Mouse (Mus musculus): ENCODE data around the gene Utp3. TPM values are rescaled to one million over a fixed set of nuclear protein-coding genes. Genes with fewer than 3 reads are reported as not detected.

Utp3 gene
- polyA plus RNA-seq, 1 experiment from 2014 or later: 63.9 TPM

DNA sequence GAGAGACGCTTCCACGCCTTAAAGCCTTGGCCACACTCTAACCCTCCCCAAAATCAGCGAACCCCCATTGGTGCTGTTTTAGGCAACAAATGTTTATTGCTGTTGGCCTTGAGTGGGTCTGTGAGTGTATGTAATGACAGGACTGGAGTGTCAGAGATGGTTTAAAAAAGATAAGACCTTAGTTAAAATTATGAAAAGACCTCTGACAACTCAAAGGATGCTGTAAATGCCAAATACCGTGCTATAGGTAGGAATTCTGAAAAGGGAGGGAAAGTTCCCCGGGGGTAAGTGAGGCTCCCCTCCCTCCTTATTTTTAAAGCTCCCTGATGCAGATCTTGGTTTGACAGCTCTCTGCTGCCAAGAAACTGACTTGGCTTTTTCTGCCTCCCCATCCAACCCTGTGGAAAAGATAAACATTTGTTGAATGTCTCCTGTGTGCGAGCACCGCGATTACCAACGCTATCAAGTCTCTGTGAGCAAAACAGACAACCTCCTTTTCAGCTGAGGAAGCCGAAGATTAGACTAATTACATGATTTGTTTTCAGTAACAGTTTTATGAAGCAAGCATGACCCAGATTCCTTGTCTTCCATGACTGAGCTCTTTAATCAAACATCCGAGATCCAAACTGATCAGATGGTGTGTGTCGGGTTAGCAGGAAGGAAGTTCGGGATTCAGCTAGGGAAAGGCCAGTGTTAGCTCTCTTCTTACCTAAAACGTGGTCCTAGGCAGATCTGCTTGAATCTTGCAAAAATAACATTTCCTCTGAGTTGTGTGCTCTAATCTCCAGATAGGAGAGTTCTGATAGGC is 12.0 kb downstream of the Utp3 start:
- Histone ChIP-seq H3K27ac (ENCODE audit: low read length) (peak overlapping the region; percentile 92), H3K9me3 (ENCODE audit: control insufficient read depth, low read length) (no peaks in the 10 kb centered on the region), H3K9ac (ENCODE audit: low read length) (peak overlapping the region; percentile 84), H3K27me3 (ENCODE audit: control insufficient read depth, insufficient read depth, low read depth, low read length) (no peaks in the 10 kb centered on the region), H3K4me1 (replicated peaks; ENCODE audit: control insufficient read depth, insufficient read depth, low read length) (peaks cover 6% of the 10 kb centered on the region; the same call in 1 of the 2 replicates), H3K4me2 (ENCODE audit: low read depth, low read length) (peak overlapping the region; percentile 68), H3K36me3 (ENCODE audit: control insufficient read depth, insufficient read depth, low read length) (peaks cover 3% of the 10 kb centered on the region; the same call in 1 of the 2 replicates), H3K4me3 (ENCODE audit: low read length) (peak overlapping the region; percentile 87)
- no peak; the same call in 1 of the 2 replicates for ATAC-seq (ENCODE audit: low read depth)
- WGBS: 2% methylated on average over 14 of the region's 14 CpGs

GRCm38 (mm10) chr5:88569541-88569940 is 15.3 kb downstream of the Utp3 start:
- Histone ChIP-seq H3K9ac (ENCODE audit: low read length) (no peak overlapping the region), H3K9me3 (ENCODE audit: control insufficient read depth, low read length) (no peaks in the 10 kb centered on the region), H3K36me3 (ENCODE audit: control insufficient read depth, insufficient read depth, low read length) (peaks cover 3% of the 10 kb centered on the region; the same call in 1 of the 2 replicates), H3K4me3 (ENCODE audit: low read length) (no peak overlapping the region), H3K27me3 (ENCODE audit: control insufficient read depth, insufficient read depth, low read depth, low read length) (no peaks in the 10 kb centered on the region), H3K27ac (ENCODE audit: low read length) (no peak overlapping the region), H3K4me2 (ENCODE audit: low read depth, low read length) (no peak overlapping the region), H3K4me1 (replicated peaks; ENCODE audit: control insufficient read depth, insufficient read depth, low read length) (peaks cover 6% of the 10 kb centered on the region; the same call in 1 of the 2 replicates)
- WGBS: 88% methylated on average over 3 of the region's 3 CpGs
- no peak for ATAC-seq (ENCODE audit: low read depth)

DNA sequence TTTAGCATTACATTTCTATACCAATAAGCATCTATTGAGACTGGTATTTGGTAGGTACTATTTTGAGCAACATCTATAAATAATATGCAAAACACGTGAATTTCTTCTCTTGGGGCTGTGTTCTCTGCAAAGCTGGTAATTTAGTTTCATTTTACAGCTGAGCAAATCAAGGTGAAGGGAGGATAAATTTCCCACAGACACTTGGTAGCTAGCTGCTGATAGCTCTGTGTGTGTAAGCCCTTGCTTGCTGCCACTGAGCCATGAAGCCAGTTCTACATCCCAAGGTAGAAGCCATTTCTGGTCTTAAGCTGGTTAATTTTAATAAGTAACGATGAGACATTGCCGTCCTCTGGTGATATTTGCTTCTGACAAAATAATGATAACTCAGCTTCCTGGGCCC is 20.6 kb downstream of the Utp3 start:
- Histone ChIP-seq H3K4me3 (ENCODE audit: low read length) (no peak overlapping the region), H3K9me3 (ENCODE audit: control insufficient read depth, low read length) (no peaks in the 10 kb centered on the region), H3K27ac (ENCODE audit: low read length) (no peak overlapping the region), H3K4me1 (replicated peaks; ENCODE audit: control insufficient read depth, insufficient read depth, low read length) (peaks cover 2% of the 10 kb centered on the region; the same call in 1 of the 2 replicates), H3K9ac (ENCODE audit: low read length) (no peak overlapping the region), H3K27me3 (ENCODE audit: control insufficient read depth, insufficient read depth, low read depth, low read length) (no peaks in the 10 kb centered on the region), H3K36me3 (ENCODE audit: control insufficient read depth, insufficient read depth, low read length) (peaks cover 3% of the 10 kb centered on the region; the same call in 1 of the 2 replicates), H3K4me2 (ENCODE audit: low read depth, low read length) (no peak overlapping the region)
- no peak for ATAC-seq (ENCODE audit: low read depth)
- WGBS: 94% methylated on average over 3 of the region's 3 CpGs

DNA sequence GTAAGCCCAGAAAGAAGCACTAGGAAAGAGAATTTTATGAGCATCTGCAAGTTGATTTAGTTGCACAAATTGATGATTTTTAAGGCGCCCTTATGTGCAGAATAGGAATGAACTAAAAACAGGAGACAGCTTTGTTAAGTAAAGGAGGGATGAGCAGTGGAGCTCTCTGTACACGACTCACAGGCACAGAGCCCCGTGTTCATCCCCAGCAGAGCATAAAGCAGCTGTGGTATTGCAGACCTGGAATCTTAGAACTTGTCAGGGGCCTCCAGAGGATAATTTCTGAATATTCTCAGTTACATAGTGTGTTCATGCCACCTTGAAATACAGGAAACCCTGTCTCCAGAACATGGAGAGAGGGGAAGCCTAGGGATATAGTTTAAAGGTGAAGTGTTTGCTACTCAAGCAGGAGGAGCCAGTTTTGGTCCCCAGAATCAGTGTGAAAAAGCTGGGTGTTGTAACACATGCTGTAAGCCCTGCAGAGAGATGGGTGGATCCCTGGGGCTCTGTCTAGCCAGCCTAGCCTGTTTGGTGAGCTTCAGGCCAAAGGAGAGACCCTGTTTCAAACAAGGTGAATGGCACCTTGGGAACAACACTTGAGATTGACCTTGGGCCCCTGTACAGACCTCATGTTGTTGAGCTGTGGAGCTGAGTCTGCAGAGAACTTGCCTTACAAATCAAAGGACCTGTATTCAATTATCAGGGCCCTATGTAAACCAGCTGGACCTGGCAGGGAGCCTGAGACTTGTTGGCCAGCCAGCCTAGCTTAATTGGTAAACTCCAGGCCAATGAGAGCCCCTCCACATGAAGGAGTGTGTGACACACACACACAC is 21.5 kb downstream of the Utp3 start:
- 59% methylated on average over 3 of the region's 3 CpGs for WGBS
- H3K4me2 ChIP-seq (ENCODE audit: low read depth, low read length): no peak overlapping the region
- peaks cover 2% of the 10 kb centered on the region; the same call in 1 of the 2 replicates for H3K4me1 ChIP-seq (replicated peaks; ENCODE audit: control insufficient read depth, insufficient read depth, low read length)
- H3K27ac ChIP-seq (ENCODE audit: low read length): no peak overlapping the region
- H3K9ac ChIP-seq (ENCODE audit: low read length): no peak overlapping the region
- H3K27me3 ChIP-seq (ENCODE audit: control insufficient read depth, insufficient read depth, low read depth, low read length): no peaks in the 10 kb centered on the region
- peak; percentile 70 for ATAC-seq (ENCODE audit: low read depth)
- no peaks in the 10 kb centered on the region for H3K9me3 ChIP-seq (ENCODE audit: control insufficient read depth, low read length)
- peaks cover under 1% of the 10 kb centered on the region; the same call in 1 of the 2 replicates for H3K36me3 ChIP-seq (ENCODE audit: control insufficient read depth, insufficient read depth, low read length)
- no peak overlapping the region for H3K4me3 ChIP-seq (ENCODE audit: low read length)

- Histone ChIP-seq H3K9ac (ENCODE audit: low read length) (no peak overlapping the region), H3K36me3 (ENCODE audit: control insufficient read depth, insufficient read depth, low read length) (no peaks in the 10 kb centered on the region), H3K9me3 (ENCODE audit: control insufficient read depth, low read length) (no peaks in the 10 kb centered on the region), H3K4me1 (replicated peaks; ENCODE audit: control insufficient read depth, insufficient read depth, low read length) (peaks cover 11% of the 10 kb centered on the region), H3K27ac (ENCODE audit: low read length) (no peak overlapping the region), H3K4me2 (ENCODE audit: low read depth, low read length) (no peak overlapping the region), H3K4me3 (ENCODE audit: low read length) (no peak overlapping the region), H3K27me3 (ENCODE audit: control insufficient read depth, insufficient read depth, low read depth, low read length) (no peaks in the 10 kb centered on the region)
- no peak for ATAC-seq (ENCODE audit: low read depth)
- 53% methylated on average over 10 of the region's 10 CpGs for WGBS
Measured at GRCm38 (mm10) chr5:88580681-88581080, 26.4 kb downstream of the Utp3 start.

DNA sequence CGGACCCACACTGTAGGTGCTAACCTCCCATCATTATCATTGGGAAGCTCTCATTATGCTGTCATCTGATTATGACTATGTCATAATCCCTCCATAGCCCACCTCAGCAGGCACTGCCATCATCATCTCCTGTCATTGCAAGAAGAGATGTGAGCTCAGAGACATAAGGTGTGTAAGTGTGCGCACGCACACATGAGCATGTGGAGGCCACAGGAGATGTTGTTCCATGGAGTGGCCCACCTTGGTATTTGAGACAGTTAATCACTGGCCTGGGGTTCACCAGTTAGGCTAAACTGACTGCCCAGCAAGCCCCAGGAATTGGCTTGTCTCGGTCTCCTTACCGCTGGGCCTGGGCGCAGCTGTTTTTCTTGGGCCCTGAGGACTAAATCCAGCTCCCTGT is 27.1 kb downstream of the Utp3 start:
- H3K36me3 ChIP-seq (ENCODE audit: control insufficient read depth, insufficient read depth, low read length): no peaks in the 10 kb centered on the region
- no peak overlapping the region for H3K4me3 ChIP-seq (ENCODE audit: low read length)
- H3K27me3 ChIP-seq (ENCODE audit: control insufficient read depth, insufficient read depth, low read depth, low read length): no peaks in the 10 kb centered on the region
- no peak for ATAC-seq (ENCODE audit: low read depth)
- H3K27ac ChIP-seq (ENCODE audit: low read length): no peak overlapping the region
- no peak overlapping the region for H3K9ac ChIP-seq (ENCODE audit: low read length)
- no peak overlapping the region for H3K4me2 ChIP-seq (ENCODE audit: low read depth, low read length)
- H3K4me1 ChIP-seq (replicated peaks; ENCODE audit: control insufficient read depth, insufficient read depth, low read length): peaks cover 13% of the 10 kb centered on the region
- H3K9me3 ChIP-seq (ENCODE audit: control insufficient read depth, low read length): no peaks in the 10 kb centered on the region
- 96% methylated on average over 6 of the region's 6 CpGs for WGBS

DNA sequence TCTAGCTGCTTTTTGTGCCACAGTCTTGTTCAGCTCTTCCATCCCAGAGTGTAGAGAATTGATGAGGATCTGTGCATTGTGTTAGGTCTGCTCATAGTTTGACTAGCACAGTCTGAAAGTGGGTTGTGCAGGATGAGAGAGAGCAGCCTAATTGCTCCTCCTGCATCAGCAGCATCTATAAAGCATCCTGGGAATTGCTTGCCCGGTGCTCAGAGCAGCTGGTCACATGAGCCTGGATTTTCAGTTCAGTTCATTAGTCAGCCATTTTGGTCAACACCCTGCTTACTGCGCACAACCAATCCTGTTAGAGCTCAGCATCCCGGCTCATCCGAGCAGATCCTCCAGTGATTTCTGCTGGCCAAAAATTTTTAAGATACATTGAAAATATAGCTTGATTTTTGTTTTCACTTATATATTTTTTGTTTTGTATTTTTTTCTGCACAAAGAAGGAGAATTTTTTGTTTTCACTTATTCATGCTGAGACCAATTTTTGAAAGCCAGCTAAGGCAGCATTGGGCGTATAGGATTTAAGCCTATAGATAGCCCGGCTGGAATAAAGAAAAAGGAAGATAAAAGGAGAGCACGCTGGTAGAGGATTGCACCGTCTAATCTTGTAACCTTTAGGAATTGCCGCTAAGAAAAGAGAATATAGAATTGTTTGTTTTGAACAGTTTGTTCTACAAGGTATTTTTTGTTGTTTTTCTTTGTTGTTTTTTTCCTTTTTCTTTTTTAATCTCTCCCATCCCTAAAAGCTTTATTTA is 29.2 kb downstream of the Utp3 start:
- no peak for ATAC-seq (ENCODE audit: low read depth)
- Histone ChIP-seq H3K4me2 (ENCODE audit: low read depth, low read length) (no peak overlapping the region), H3K9me3 (ENCODE audit: control insufficient read depth, low read length) (no peaks in the 10 kb centered on the region), H3K27me3 (ENCODE audit: control insufficient read depth, insufficient read depth, low read depth, low read length) (no peaks in the 10 kb centered on the region), H3K9ac (ENCODE audit: low read length) (no peak overlapping the region), H3K4me1 (replicated peaks; ENCODE audit: control insufficient read depth, insufficient read depth, low read length) (peaks cover 27% of the 10 kb centered on the region), H3K27ac (ENCODE audit: low read length) (no peak overlapping the region), H3K4me3 (ENCODE audit: low read length) (no peak overlapping the region), H3K36me3 (ENCODE audit: control insufficient read depth, insufficient read depth, low read length) (no peaks in the 10 kb centered on the region)
- 73% methylated on average over 9 of the region's 9 CpGs for WGBS

GRCm38 (mm10) chr5:88584061-88584460 is 29.8 kb downstream of the Utp3 start:
- Histone ChIP-seq H3K4me3 (ENCODE audit: low read length) (no peak overlapping the region), H3K9ac (ENCODE audit: low read length) (no peak overlapping the region), H3K27me3 (ENCODE audit: control insufficient read depth, insufficient read depth, low read depth, low read length) (no peaks in the 10 kb centered on the region), H3K4me2 (ENCODE audit: low read depth, low read length) (no peak overlapping the region), H3K27ac (ENCODE audit: low read length) (no peak overlapping the region), H3K9me3 (ENCODE audit: control insufficient read depth, low read length) (no peaks in the 10 kb centered on the region), H3K4me1 (replicated peaks; ENCODE audit: control insufficient read depth, insufficient read depth, low read length) (peaks cover 27% of the 10 kb centered on the region), H3K36me3 (ENCODE audit: control insufficient read depth, insufficient read depth, low read length) (no peaks in the 10 kb centered on the region)
- ATAC-seq (ENCODE audit: low read depth): no peak
- WGBS: 33% methylated on average over 9 of the region's 9 CpGs
